Mouse (Mus musculus) lung, adult 2 months (tissue): ENCODE measurements around the gene Ms4a4b.

ENCODE experiments used
- CTCF ChIP-seq: fragments of 200-500 bp; IDR thresholded peaks from 2 replicates; pipeline ENCODE4 v1.5.1; 2011; ENCODE audit warnings: mild to moderate bottlenecking, low read length, control low read depth; ENCODE audit not compliant: insufficient read depth
- POLR2A ChIP-seq: fragments of 200-500 bp; IDR thresholded peaks from 2 replicates; pipeline ENCODE4 v1.6.1; 2011; ENCODE audit warnings: low read depth, mild to moderate bottlenecking, control low read depth, low read length, borderline replicate concordance; ENCODE audit errors: extremely low read depth

GRCm38 (mm10) chr19:11466471-11466870 is 23.1 kb downstream of the Ms4a4b start:
- TF ChIP-seq CTCF (no peak), POLR2A (no peak)
